Mouse (Mus musculus): ENCODE measurements around the gene Nf2. TPM values are rescaled to one million over a fixed set of nuclear protein-coding genes. Genes with fewer than 3 reads are reported as not detected.

The Nf2 gene
- polyA plus RNA-seq, 1 experiment, result 38.0 TPM

- TF ChIP-seq POLR2A (IDR thresholded peaks at IDR 0.05; ENCODE audit: borderline replicate concordance, control insufficient read depth, low read depth, low read length) (no peak), CTCF (IDR thresholded peaks at IDR 0.05; ENCODE audit: control insufficient read depth, insufficient read depth, low read length) (no peak)
- Histone ChIP-seq H3K4me3 (replicated peaks; ENCODE audit: control insufficient read depth, low read depth, low read length) (no peak overlapping the region), H3K4me1 (ENCODE audit: control insufficient read depth, insufficient read depth, low read length) (no peaks in the 10 kb centered on the region), H3K27ac (ENCODE audit: control insufficient read depth, insufficient read depth, low read depth, low read length, poor library complexity) (no peak overlapping the region)
- WGBS, result 71% methylated on average over 6 of the region's 6 CpGs
Measured at GRCm38 (mm10) chr11:4730096-4730495, 119.2 kb downstream of the Nf2 start.

- 11% methylated on average over 12 of the region's 12 CpGs for WGBS
- H3K4me1 ChIP-seq (ENCODE audit: control insufficient read depth, insufficient read depth, low read length), result no peaks in the 10 kb centered on the region
- no peak overlapping the region for H3K4me3 ChIP-seq (replicated peaks; ENCODE audit: control insufficient read depth, low read depth, low read length)
- H3K27ac ChIP-seq (ENCODE audit: control insufficient read depth, insufficient read depth, low read depth, low read length, poor library complexity), result no peak overlapping the region
- TF ChIP-seq POLR2A (IDR thresholded peaks at IDR 0.05; ENCODE audit: borderline replicate concordance, control insufficient read depth, low read depth, low read length) (no peak), CTCF (IDR thresholded peaks at IDR 0.05; ENCODE audit: control insufficient read depth, insufficient read depth, low read length) (no peak)
Measured at GRCm38 (mm10) chr11:4729603-4730002, 119.7 kb downstream of the Nf2 start.

DNA sequence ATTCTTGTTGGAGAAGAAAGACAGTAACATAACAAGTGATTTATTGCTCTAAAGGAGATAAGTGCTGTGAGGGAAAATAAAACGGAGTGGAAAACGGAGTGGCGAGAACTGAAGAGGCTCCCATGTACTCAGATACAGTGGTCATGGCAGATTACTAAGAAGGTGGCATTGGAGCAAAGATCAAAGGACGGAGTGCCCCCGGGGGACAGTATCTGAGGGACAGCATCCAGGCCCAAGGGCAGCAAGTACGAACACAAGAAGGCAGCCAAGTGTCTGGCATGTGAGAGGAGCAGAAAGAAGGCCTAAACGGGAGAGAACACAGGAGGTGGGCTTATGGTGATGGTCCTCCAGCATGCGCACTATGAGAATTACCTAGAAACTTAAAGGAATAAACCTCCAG is 127.6 kb downstream of the Nf2 start:
- no peak overlapping the region for H3K27ac ChIP-seq (ENCODE audit: control insufficient read depth, insufficient read depth, low read depth, low read length, poor library complexity)
- H3K4me3 ChIP-seq (replicated peaks; ENCODE audit: control insufficient read depth, low read depth, low read length), result no peak overlapping the region
- H3K4me1 ChIP-seq (ENCODE audit: control insufficient read depth, insufficient read depth, low read length), result no peaks in the 10 kb centered on the region
- TF ChIP-seq CTCF (IDR thresholded peaks at IDR 0.05; ENCODE audit: control insufficient read depth, insufficient read depth, low read length), result no peak
- TF ChIP-seq POLR2A (IDR thresholded peaks at IDR 0.05; ENCODE audit: borderline replicate concordance, control insufficient read depth, low read depth, low read length), result no peak
- WGBS, result 92% methylated on average over 8 of the region's 8 CpGs

DNA sequence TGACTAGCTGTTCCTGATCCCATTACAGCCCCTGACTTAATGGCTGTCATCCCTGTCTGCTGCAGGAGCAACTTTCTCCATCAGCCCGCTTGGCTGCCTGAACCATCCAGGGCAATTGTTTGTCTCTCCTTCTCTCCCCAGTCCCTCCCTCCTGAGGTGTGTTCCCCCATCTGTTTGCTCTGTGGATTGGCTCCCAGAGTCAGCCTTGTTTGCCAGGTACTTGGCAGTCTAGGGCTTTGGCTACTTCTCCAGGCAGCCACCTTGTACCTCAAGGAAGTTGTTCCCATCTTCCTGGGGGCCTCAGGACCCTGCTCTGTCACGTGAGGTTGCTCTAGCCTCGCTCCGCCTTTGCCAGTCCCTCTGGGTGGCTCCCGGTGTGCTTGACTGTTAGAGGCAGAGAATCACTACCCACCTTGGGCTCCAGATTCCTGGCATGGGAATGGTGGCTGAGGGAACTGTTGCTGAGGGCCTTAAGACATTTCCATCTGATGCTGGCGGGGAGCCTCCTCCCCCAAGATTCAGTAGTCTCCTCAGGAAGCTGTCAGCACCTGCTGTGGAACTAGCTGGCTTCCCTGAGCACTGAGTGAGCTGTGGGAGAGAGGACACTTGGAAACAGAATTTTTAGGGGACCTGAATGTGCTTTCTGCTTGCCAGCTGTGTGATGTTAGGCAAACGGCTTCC is 128.3 kb downstream of the Nf2 start:
- no peaks in the 10 kb centered on the region for H3K4me1 ChIP-seq (ENCODE audit: control insufficient read depth, insufficient read depth, low read length)
- H3K4me3 ChIP-seq (replicated peaks; ENCODE audit: control insufficient read depth, low read depth, low read length), result no peak overlapping the region
- H3K27ac ChIP-seq (ENCODE audit: control insufficient read depth, insufficient read depth, low read depth, low read length, poor library complexity), result no peak overlapping the region
- no peak for TF ChIP-seq CTCF (IDR thresholded peaks at IDR 0.05; ENCODE audit: control insufficient read depth, insufficient read depth, low read length)
- no peak for TF ChIP-seq POLR2A (IDR thresholded peaks at IDR 0.05; ENCODE audit: borderline replicate concordance, control insufficient read depth, low read depth, low read length)
- WGBS, result 83% methylated on average over 7 of the region's 7 CpGs

- TF ChIP-seq POLR2A (IDR thresholded peaks at IDR 0.05; ENCODE audit: borderline replicate concordance, control insufficient read depth, low read depth, low read length), result no peak
- no peak for TF ChIP-seq CTCF (IDR thresholded peaks at IDR 0.05; ENCODE audit: control insufficient read depth, insufficient read depth, low read length)
- WGBS, result 87% methylated on average over 11 of the region's 11 CpGs
- Histone ChIP-seq H3K4me1 (ENCODE audit: control insufficient read depth, insufficient read depth, low read length) (no peaks in the 10 kb centered on the region), H3K4me3 (replicated peaks; ENCODE audit: control insufficient read depth, low read depth, low read length) (no peak overlapping the region), H3K27ac (ENCODE audit: control insufficient read depth, insufficient read depth, low read depth, low read length, poor library complexity) (no peak overlapping the region)
Measured at GRCm38 (mm10) chr11:4720393-4720792, 128.9 kb downstream of the Nf2 start.

GRCm38 (mm10) chr11:4719961-4720360 is 129.4 kb downstream of the Nf2 start:
- TF ChIP-seq POLR2A (IDR thresholded peaks at IDR 0.05; ENCODE audit: borderline replicate concordance, control insufficient read depth, low read depth, low read length), result no peak
- no peak for TF ChIP-seq CTCF (IDR thresholded peaks at IDR 0.05; ENCODE audit: control insufficient read depth, insufficient read depth, low read length)
- Histone ChIP-seq H3K4me1 (ENCODE audit: control insufficient read depth, insufficient read depth, low read length) (no peaks in the 10 kb centered on the region), H3K4me3 (replicated peaks; ENCODE audit: control insufficient read depth, low read depth, low read length) (no peak overlapping the region), H3K27ac (ENCODE audit: control insufficient read depth, insufficient read depth, low read depth, low read length, poor library complexity) (no peak overlapping the region)
- 86% methylated on average over 9 of the region's 9 CpGs for WGBS

- WGBS, result 83% methylated on average over 5 of the region's 5 CpGs
- Histone ChIP-seq H3K4me1 (ENCODE audit: control insufficient read depth, insufficient read depth, low read length) (peaks cover 2% of the 10 kb centered on the region), H3K4me3 (replicated peaks; ENCODE audit: control insufficient read depth, low read depth, low read length) (no peak overlapping the region), H3K27ac (ENCODE audit: control insufficient read depth, insufficient read depth, low read depth, low read length, poor library complexity) (no peak overlapping the region)
- TF ChIP-seq CTCF (IDR thresholded peaks at IDR 0.05; ENCODE audit: control insufficient read depth, insufficient read depth, low read length) (no peak), POLR2A (IDR thresholded peaks at IDR 0.05; ENCODE audit: borderline replicate concordance, control insufficient read depth, low read depth, low read length) (no peak)
Measured at GRCm38 (mm10) chr11:4718548-4718947, 130.8 kb downstream of the Nf2 start.

DNA sequence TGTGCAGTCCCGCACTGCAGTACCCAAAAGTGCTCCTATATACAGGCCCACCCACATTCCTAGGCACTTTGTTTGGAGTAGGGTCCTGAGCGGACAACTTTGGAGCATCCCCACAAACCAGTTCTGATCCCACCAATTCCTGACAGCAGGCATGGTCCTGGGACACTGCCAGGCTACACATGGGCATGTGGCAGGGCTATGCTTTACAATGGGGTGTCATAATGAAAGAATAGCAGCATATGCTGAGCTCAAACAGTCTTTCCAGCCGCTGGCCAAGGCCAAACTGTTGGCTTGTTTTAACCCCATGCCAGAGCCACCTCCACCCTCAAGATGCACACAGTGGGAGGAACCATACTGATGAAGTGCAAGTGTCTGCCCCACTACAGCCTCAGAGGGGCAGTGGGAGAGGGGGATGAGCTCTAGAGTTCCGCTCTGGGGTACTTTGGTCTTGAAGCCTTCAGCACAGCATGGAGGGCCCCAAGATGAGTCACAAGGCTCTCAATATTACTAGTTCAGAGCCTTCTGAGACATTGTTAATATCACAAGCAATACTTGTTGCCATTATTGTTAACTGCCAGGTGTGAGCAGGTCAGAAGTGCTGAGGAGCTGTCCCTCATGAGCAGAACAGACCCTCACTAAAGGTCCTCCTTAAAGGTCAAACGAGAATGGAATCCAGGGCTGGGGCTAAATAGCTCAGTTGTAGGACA is 132.7 kb downstream of the Nf2 start:
- H3K4me1 ChIP-seq (ENCODE audit: control insufficient read depth, insufficient read depth, low read length), result peaks cover 2% of the 10 kb centered on the region
- no peak overlapping the region for H3K27ac ChIP-seq (ENCODE audit: control insufficient read depth, insufficient read depth, low read depth, low read length, poor library complexity)
- H3K4me3 ChIP-seq (replicated peaks; ENCODE audit: control insufficient read depth, low read depth, low read length), result no peak overlapping the region
- whole genome bisulfite sequencing, result 83% methylated on average over 5 of the region's 5 CpGs
- no peak for TF ChIP-seq POLR2A (IDR thresholded peaks at IDR 0.05; ENCODE audit: borderline replicate concordance, control insufficient read depth, low read depth, low read length)
- TF ChIP-seq CTCF (IDR thresholded peaks at IDR 0.05; ENCODE audit: control insufficient read depth, insufficient read depth, low read length), result no peak

Other genes with a start within 250 kb of the Nf2 start
- gene Gm11032, start 229.5 kb downstream of the Nf2 start, polyA plus RNA-seq (2011; ENCODE audit: insufficient read depth, insufficient read length, low replicate concordance, missing spikeins), result not detected in 2 replicates
- gene Ascc2, start 211.8 kb downstream of the Nf2 start, polyA plus RNA-seq (2011; ENCODE audit: insufficient read depth, insufficient read length, low replicate concordance, missing spikeins), result 11.3 and 18.1 TPM in 2 replicates
- gene Uqcr10, start 145.2 kb downstream of the Nf2 start, polyA plus RNA-seq (2011; ENCODE audit: insufficient read depth, insufficient read length, low replicate concordance, missing spikeins), result 143 and 240 TPM in 2 replicates
- 9.6 and 11.7 TPM in 2 replicates for gene Zmat5, start 144.9 kb downstream of the Nf2 start, polyA plus RNA-seq (2011; ENCODE audit: insufficient read depth, insufficient read length, low replicate concordance, missing spikeins)
- not detected in 2 replicates for gene Cabp7, start 102.8 kb downstream of the Nf2 start, polyA plus RNA-seq (2011; ENCODE audit: insufficient read depth, insufficient read length, low replicate concordance, missing spikeins)
- 2.2 and 11.5 TPM in 2 replicates for gene Nipsnap1, start 24.4 kb upstream of the Nf2 start, polyA plus RNA-seq (2011; ENCODE audit: insufficient read depth, insufficient read length, low replicate concordance, missing spikeins)
- 10.3 and 18.8 TPM in 2 replicates for gene Thoc5, start 45.8 kb upstream of the Nf2 start, polyA plus RNA-seq (2011; ENCODE audit: insufficient read depth, insufficient read length, low replicate concordance, missing spikeins)
- gene Nefh, start 98.5 kb upstream of the Nf2 start, polyA plus RNA-seq (2011; ENCODE audit: insufficient read depth, insufficient read length, low replicate concordance, missing spikeins), result 1.2 and 1.5 TPM in 2 replicates
- 75.4 and 99.1 TPM in 2 replicates for gene Ap1b1, start 137.3 kb upstream of the Nf2 start, polyA plus RNA-seq (2011; ENCODE audit: insufficient read depth, insufficient read length, low replicate concordance, missing spikeins)
- 6.6 TPM in 1 of 2 replicates, not detected in the other for gene Rasl10a, start 208.6 kb upstream of the Nf2 start, polyA plus RNA-seq (2011; ENCODE audit: insufficient read depth, insufficient read length, low replicate concordance, missing spikeins)
- 40.2 and 78.2 TPM in 2 replicates for gene Gas2l1, start 215.8 kb upstream of the Nf2 start, polyA plus RNA-seq (2011; ENCODE audit: insufficient read depth, insufficient read length, low replicate concordance, missing spikeins)
- 13.8 and 14.7 TPM in 2 replicates for gene Rhbdd3, start 249.4 kb upstream of the Nf2 start, polyA plus RNA-seq (2011; ENCODE audit: insufficient read depth, insufficient read length, low replicate concordance, missing spikeins)
- 342 and 464 TPM in 2 replicates for gene Ewsr1, start 249.7 kb upstream of the Nf2 start, polyA plus RNA-seq (2011; ENCODE audit: insufficient read depth, insufficient read length, low replicate concordance, missing spikeins)